Mouse (Mus musculus) lung, adult 2 months (tissue): ENCODE data around the gene Gm2696.
"Not testable (repeated sequence)": the region's sequence is repeated elsewhere in the genome, so short reads cannot be mapped to it uniquely, and the experiment has no call there.

Experiments
- CTCF ChIP-seq: fragments of 200-500 bp; IDR thresholded peaks from 2 replicates; pipeline ENCODE4 v1.5.1; 2011; ENCODE audit warnings: mild to moderate bottlenecking, low read length, control low read depth; ENCODE audit not compliant: insufficient read depth
- POLR2A ChIP-seq: fragments of 200-500 bp; IDR thresholded peaks from 2 replicates; pipeline ENCODE4 v1.6.1; 2011; ENCODE audit warnings: low read depth, mild to moderate bottlenecking, control low read depth, low read length, borderline replicate concordance; ENCODE audit errors: extremely low read depth

GRCm38 (mm10) chr10:77787876-77788275 is 26.6 kb upstream of the Gm2696 start, which contains the start of gene Gm7137:
- not testable (repeated sequence) for TF ChIP-seq POLR2A, CTCF
